Mouse (Mus musculus) intestine, embryonic 14.5 days (tissue): ENCODE measurements around the gene Lrrc8a. TPM values are rescaled to one million over a fixed set of nuclear protein-coding genes. Genes with fewer than 3 reads are reported as not detected.

Source experiments
- ATAC-seq: fragments of 200-750 bp; cut with Nextera tagmentation; replicated peaks from 2 replicates; pipeline ENCODE4 v1.8.0; 2017; ENCODE audit warnings: low read depth, moderate number of reproducible peaks, moderate TSS enrichment, moderate library complexity; ENCODE audit not compliant: low FRiP score, low TSS enrichment
- DNase-seq: peaks from one replicate; pipeline ENCODE4 v3.0.0-alpha.2; 2018; ENCODE audit warnings: low spot score
- H3K27ac ChIP-seq: fragments of 300-500 bp; sonication (generic); 2 replicates; pipeline ENCODE4 v1.5.1; 2014; ENCODE audit warnings: low read depth, mild to moderate bottlenecking, control low read depth
- H3K27me3 ChIP-seq: fragments of 300-500 bp; sonication (generic); replicated peaks from 2 replicates; pipeline ENCODE4 v1.6.1; 2014; ENCODE audit warnings: low read length, control low read depth; ENCODE audit not compliant: control insufficient read depth, insufficient read depth
- H3K36me3 ChIP-seq: fragments of 300-500 bp; sonication (generic); 2 replicates; pipeline ENCODE4 v1.6.1; 2014; ENCODE audit warnings: low read length, control low read depth; ENCODE audit not compliant: control insufficient read depth, insufficient read depth
- H3K4me1 ChIP-seq: fragments of 300-500 bp; sonication (generic); replicated peaks from 2 replicates; pipeline ENCODE4 v1.6.1; 2014; ENCODE audit warnings: low read length, control low read depth, mixed read lengths; ENCODE audit not compliant: control insufficient read depth, insufficient read depth
- H3K4me2 ChIP-seq: fragments of 300-500 bp; sonication (generic); 2 replicates; pipeline ENCODE4 v1.6.1; 2014; ENCODE audit warnings: low read length
- H3K4me3 ChIP-seq: fragments of 300-500 bp; sonication (generic); 2 replicates; pipeline ENCODE4 v1.5.1; 2014; ENCODE audit warnings: low read depth, low read length, control low read depth, mixed read lengths
- H3K9ac ChIP-seq: fragments of 300-500 bp; sonication (generic); 2 replicates; pipeline ENCODE4 v1.6.1; 2014; ENCODE audit warnings: mild to moderate bottlenecking, low read length
- H3K9me3 ChIP-seq: fragments of 300-500 bp; sonication (generic); 2 replicates; pipeline ENCODE4 v1.6.1; 2016; ENCODE audit warnings: low read length, control low read depth; ENCODE audit not compliant: control insufficient read depth
- WGBS: fragments of 180-500 bp; shearing (Covaris S2); extraction: QIAGEN DNeasy Blood & Tissue Kit; methylation state at CpG from one replicate; pipeline ENCODE4 v1.1.7; 2014; 5-methylcytosine and 5-hydroxymethylcytosine counted together
- polyA plus RNA-seq: library from polyadenylated mRNA; unstranded; fragments of >200 nt; fragmentation: Nextera tagmentation; extraction: Ambion mirVana; gene quantifications from 2 replicates; pipeline ENCODE4 v1.2.1, GENCODE M21; 2014

Lrrc8a gene
- 43.3 and 43.7 TPM in 2 replicates for polyA plus RNA-seq

DNA sequence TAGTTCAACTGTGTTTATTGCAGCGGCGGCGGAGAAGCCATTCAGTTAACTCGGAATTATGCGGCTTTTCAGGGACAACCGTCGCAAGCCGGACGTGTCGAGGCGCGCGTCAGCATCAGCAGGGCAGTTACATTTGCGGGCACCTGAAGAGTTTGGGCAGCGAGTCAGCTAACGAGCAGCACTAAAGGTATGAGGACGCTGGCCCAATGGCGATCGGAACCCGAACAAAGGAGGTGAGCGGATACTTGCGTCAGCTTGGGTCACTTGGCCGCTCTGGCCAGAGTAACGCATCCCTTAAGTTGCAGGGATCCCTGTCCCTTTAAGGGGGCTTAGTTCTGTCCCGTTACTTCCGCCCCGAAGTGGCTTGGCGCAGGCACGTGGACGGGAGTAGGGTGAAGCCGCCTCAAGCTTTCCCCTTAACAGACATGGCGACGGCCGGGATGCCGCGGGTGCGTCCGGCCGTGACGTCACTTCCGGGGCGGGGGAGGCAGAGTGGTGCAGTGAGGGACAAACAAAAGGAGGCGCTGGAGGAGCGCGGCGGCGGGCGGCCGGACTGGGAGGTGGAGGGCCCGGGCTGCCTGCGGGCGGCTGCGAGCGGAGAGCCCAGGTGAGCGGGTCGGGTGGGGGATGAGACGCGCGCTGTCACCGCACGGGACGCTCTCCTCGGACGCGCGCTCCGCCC, at the start of gene Lrrc8a:
Gene Lrrc8a, plus strand, starts transcription at position 517 of the 682 bp plus-strand sequence.
- Histone ChIP-seq H3K4me1 (peaks cover 23% of the 10 kb centered on the region), H3K27ac (peak within 1 kb of the TSS; percentile 87), H3K4me2 (peak within 1 kb of the TSS; percentile 89), H3K9ac (peak within 1 kb of the TSS; percentile 78), H3K36me3 (peaks cover 21% of the 10 kb centered on the region), H3K27me3 (no peaks in the 10 kb centered on the region), H3K4me3 (peak within 1 kb of the TSS; percentile 64), H3K9me3 (no peaks in the 10 kb centered on the region)
- peak; percentile 100 for DNase-seq
- WGBS, result under 1% methylated on average over 58 of the region's 67 CpGs
- peak; percentile 97 for ATAC-seq

DNA sequence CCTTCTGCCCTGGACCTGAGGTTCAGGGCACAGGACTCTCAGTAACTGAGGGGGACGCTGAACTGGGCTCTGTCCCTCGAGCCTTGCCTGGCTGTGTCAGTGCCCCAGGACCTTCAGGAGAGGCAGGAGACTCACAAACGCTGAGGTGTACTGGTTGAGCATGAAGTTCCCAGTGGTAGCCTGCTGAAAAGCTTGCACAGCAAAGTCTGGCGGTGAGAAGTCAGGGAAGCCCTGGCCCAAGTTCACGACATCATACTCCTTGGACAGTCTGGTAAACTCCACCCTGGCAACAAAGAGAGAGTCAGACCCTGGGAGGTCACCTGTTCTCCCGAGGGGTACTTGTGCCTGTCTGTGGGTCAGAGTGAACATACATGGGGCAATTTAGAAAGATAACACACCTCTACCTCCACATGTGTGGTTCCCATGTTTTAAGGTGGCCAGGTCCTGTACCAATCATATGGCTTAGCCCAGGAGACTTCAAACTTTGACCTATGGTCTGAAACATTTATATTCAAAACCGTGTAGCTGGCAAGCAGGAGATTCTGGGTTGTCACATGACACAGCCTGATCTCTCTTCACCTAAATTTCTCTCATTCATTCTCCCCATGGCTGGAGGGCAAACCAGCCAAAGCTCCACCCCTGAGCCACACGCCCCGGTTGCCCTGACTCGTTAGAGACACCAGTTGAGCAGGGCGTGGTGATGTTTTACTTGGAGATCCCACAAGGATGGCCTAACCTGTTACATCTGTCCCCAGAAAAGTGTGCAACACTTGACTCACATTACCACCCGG, 45.5 kb upstream of the Lrrc8a start:
- 88% methylated on average over 12 of the region's 12 CpGs for whole genome bisulfite sequencing
- H3K9ac ChIP-seq, result no peak overlapping the region
- H3K9me3 ChIP-seq, result no peaks in the 10 kb centered on the region
- no peak overlapping the region for H3K27ac ChIP-seq
- no peaks in the 10 kb centered on the region for H3K36me3 ChIP-seq
- no peaks in the 10 kb centered on the region for H3K4me1 ChIP-seq
- ATAC-seq (no peak), DNase-seq (no peak)
- no peak overlapping the region for H3K4me3 ChIP-seq
- no peak overlapping the region for H3K4me2 ChIP-seq
- H3K27me3 ChIP-seq, result no peaks in the 10 kb centered on the region

GRCm38 (mm10) chr2:30194656-30195055, 42.9 kb upstream of the Lrrc8a start:
- no peaks in the 10 kb centered on the region for H3K4me1 ChIP-seq
- H3K9me3 ChIP-seq, result no peaks in the 10 kb centered on the region
- DNase-seq (no peak), ATAC-seq (no peak)
- no peaks in the 10 kb centered on the region for H3K36me3 ChIP-seq
- H3K27ac ChIP-seq, result no peak overlapping the region
- no peak overlapping the region for H3K4me3 ChIP-seq
- H3K9ac ChIP-seq, result no peak overlapping the region
- WGBS, result 84% methylated on average over 3 of the region's 3 CpGs
- no peaks in the 10 kb centered on the region for H3K27me3 ChIP-seq
- no peak overlapping the region for H3K4me2 ChIP-seq

DNA sequence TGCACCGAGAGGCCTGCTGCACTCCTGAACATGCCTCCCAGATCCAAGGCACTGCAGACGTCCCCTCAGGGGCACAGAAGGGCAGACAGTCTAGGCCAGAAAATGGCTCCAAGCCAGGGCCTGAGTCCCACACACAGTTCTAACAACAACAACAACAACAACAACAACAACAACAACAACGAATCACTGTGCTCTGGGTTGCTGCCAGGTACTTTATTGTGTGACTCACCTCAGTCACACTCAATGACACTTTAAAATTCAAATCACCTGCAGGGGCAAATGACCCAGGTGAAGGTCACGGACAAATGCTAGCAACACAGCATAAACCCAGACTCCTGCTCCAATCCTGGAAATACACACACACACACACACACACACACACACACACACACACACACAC, 39.5 kb upstream of the Lrrc8a start:
- DNase-seq (no peak), ATAC-seq (no peak)
- Histone ChIP-seq H3K36me3 (no peaks in the 10 kb centered on the region), H3K4me2 (no peak overlapping the region), H3K9ac (no peak overlapping the region), H3K27me3 (no peaks in the 10 kb centered on the region), H3K4me3 (no peak overlapping the region), H3K4me1 (0 out of 2 replicates have a peak, but pooled peaks cover 3% of the 10 kb centered on the region), H3K9me3 (no peaks in the 10 kb centered on the region), H3K27ac (no peak overlapping the region)
- 68% methylated on average over 4 of the region's 4 CpGs for WGBS

- DNase-seq (no peak), ATAC-seq (peak; percentile 83)
- Histone ChIP-seq H3K36me3 (no peaks in the 10 kb centered on the region), H3K9ac (no peak overlapping the region), H3K27ac (peak overlapping the region; percentile 60), H3K27me3 (no peaks in the 10 kb centered on the region), H3K4me2 (no peak overlapping the region), H3K9me3 (no peaks in the 10 kb centered on the region), H3K4me1 (peaks cover 8% of the 10 kb centered on the region), H3K4me3 (no peak overlapping the region)
- WGBS, result 49% methylated on average over 1 of the region's 1 CpGs
These were observed 37.5 kb upstream of the Lrrc8a start for GRCm38 (mm10) chr2:30199984-30200383.

DNA sequence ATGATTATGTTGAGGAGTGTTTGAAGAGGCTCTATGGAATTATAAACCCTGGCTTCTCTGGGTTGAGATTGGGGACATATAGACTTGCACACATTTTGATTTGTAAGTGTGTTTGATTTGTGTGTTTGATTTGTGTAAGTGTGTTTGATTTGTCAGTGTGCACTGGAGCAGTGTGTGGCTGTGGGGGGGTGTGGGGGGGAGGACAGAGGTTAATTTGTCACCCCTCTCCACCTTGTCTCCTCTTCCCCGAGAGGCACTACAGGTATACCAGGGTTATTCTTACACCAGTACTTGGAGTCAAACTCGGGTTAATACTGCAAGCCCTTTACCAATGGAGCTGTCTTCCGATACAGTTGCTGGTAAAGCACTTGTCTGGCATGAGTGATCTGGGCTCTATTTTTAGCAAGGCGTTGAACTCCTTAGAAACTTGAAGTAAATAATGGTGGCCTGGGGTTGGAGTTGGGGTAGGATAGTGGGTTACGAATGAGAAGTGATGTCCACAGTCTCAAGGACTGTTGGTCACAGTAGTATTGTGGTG, 37.1 kb upstream of the Lrrc8a start:
- H3K9ac ChIP-seq, result no peak overlapping the region
- peak overlapping the region; percentile 38 for H3K27ac ChIP-seq
- H3K4me3 ChIP-seq, result no peak overlapping the region
- DNase-seq (no peak), ATAC-seq (no peak)
- H3K36me3 ChIP-seq, result no peaks in the 10 kb centered on the region
- H3K4me1 ChIP-seq, result peaks cover 8% of the 10 kb centered on the region
- WGBS, result 58% methylated on average over 5 of the region's 5 CpGs
- H3K9me3 ChIP-seq, result no peaks in the 10 kb centered on the region
- no peaks in the 10 kb centered on the region for H3K27me3 ChIP-seq
- H3K4me2 ChIP-seq, result no peak overlapping the region

DNA sequence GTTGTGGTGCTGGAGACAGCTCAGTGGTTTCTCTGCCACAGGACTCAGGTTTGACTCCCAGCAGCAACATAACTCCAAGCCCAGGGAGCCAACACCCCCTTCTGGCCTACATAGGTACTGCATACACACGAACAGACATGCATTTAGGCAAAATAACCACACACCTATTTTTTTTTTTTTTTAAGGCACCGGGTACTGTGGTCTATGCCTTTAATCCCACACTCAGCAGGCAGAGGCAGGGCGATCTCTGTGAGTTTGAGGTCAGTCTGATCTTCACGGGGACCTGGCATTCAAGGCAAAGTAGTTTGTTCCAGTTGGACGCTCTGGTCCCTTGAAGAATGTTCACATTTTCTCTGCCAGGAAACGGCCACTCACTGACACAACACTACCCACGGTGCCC, 34.1 kb upstream of the Lrrc8a start:
- DNase-seq, result no peak
- H3K9ac ChIP-seq, result no peak overlapping the region
- H3K4me1 ChIP-seq, result peaks cover 8% of the 10 kb centered on the region
- H3K4me2 ChIP-seq, result no peak overlapping the region
- H3K4me3 ChIP-seq, result no peak overlapping the region
- no peaks in the 10 kb centered on the region for H3K9me3 ChIP-seq
- no peak for ATAC-seq
- 77% methylated on average over 7 of the region's 7 CpGs for WGBS
- no peaks in the 10 kb centered on the region for H3K36me3 ChIP-seq
- H3K27me3 ChIP-seq, result no peaks in the 10 kb centered on the region
- H3K27ac ChIP-seq, result no peak overlapping the region

DNA sequence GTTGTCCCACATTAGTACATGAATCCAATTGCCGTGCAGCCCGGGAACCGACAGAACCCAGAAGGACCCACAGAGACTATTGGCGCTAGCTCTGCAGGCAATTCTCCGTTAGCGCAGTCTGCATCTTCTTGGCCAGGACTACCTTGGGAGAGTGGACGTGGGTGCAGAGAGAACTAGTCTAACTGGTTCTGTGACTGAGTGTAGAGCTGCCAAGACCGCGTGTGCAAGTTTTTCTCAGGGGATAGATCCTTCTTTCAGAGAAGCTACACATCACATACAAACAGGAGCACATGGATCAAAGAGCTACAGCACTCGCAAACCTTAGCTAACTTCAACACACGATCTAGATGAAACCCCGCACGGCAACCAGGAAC, 32.3 kb upstream of the Lrrc8a start:
- Histone ChIP-seq H3K36me3 (no peaks in the 10 kb centered on the region), H3K4me3 (peak overlapping the region; percentile 59), H3K27me3 (no peaks in the 10 kb centered on the region), H3K9ac (peak overlapping the region; percentile 45), H3K27ac (peak overlapping the region; percentile 49; the same call in 1 of the 2 replicates), H3K9me3 (no peaks in the 10 kb centered on the region), H3K4me1 (peaks cover 8% of the 10 kb centered on the region), H3K4me2 (peak overlapping the region; percentile 75)
- WGBS, result 2% methylated on average over 13 of the region's 13 CpGs
- ATAC-seq (peak; percentile 82), DNase-seq (no peak)
